Mouse (Mus musculus): ENCODE data around the gene Mkln1. TPM values are rescaled to one million over a fixed set of nuclear protein-coding genes. Genes with fewer than 3 reads are reported as not detected.

Mkln1 gene
- polyA plus RNA-seq, 1 experiment from 2014 or later, result 210 TPM

DNA sequence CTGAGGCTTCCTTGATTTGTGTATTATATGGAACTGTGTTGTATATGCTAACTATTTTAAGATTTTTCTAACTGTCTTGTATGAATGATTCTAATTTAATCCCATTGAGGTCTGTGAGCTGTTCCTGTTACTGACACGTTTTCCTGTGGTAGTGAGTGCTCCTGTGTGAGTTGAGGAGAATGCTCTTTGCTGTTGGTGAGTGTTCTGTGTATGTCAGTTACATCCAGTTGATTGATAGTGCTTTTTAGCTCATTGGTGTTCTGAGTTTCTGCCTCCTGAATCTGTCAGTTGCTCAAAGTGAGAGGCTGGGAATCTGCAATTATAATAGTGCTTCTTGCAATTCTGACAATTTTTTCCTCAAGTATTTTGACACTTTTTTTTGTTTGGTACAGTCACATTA, 15.8 kb downstream of the Mkln1 start:
- Histone ChIP-seq H3K27ac (no peak overlapping the region), H3K4me1 (peaks cover 14% of the 10 kb centered on the region), H3K9me3 (no peaks in the 10 kb centered on the region), H3K27me3 (ENCODE audit: insufficient read depth, poor library complexity, severe bottlenecking) (no peaks in the 10 kb centered on the region), H3K4me3 (no peak overlapping the region), H3K36me3 (no peaks in the 10 kb centered on the region)
- 33% methylated on average over 1 of the region's 1 CpGs for WGBS
- no peak for DNase-seq (ENCODE audit: low spot score)

GRCm38 (mm10) chr6:31425428-31425827, 26.9 kb downstream of the Mkln1 start:
- whole genome bisulfite sequencing, result 32% methylated on average over 3 of the region's 3 CpGs
- H3K9me3 ChIP-seq, result no peaks in the 10 kb centered on the region
- no peak overlapping the region for H3K4me3 ChIP-seq
- no peak overlapping the region for H3K27ac ChIP-seq
- peaks cover 26% of the 10 kb centered on the region for H3K36me3 ChIP-seq
- no peaks in the 10 kb centered on the region for H3K27me3 ChIP-seq (ENCODE audit: insufficient read depth, poor library complexity, severe bottlenecking)
- no peak for DNase-seq (ENCODE audit: low spot score)
- peaks cover 8% of the 10 kb centered on the region for H3K4me1 ChIP-seq

DNA sequence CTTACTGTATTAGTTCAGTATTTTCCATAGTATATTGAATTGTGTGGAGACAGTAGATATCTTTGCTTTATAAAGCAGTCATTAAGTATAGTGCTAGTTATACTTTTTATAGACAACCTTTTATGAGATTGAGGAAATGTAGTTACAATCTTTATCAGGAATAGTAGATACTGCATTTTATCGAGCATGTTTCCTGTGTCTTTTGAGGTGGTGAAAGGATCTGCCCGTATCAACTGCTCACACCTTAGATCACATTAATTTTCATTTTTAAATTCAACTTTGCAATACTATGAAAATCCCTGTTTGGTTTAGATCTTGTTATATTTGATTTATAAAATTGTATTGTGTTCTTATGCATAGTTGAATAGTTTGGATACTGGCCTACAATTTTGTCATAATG, 38.7 kb downstream of the Mkln1 start:
- Histone ChIP-seq H3K36me3 (peaks cover 41% of the 10 kb centered on the region), H3K4me3 (no peak overlapping the region), H3K27ac (no peak overlapping the region), H3K4me1 (no peaks in the 10 kb centered on the region), H3K9me3 (no peaks in the 10 kb centered on the region), H3K27me3 (ENCODE audit: insufficient read depth, poor library complexity, severe bottlenecking) (no peaks in the 10 kb centered on the region)
- WGBS, result 79% methylated on average over 2 of the region's 2 CpGs
- no peak for DNase-seq (ENCODE audit: low spot score)

GRCm38 (mm10) chr6:31445258-31445657, 46.7 kb downstream of the Mkln1 start:
- Histone ChIP-seq H3K27me3 (ENCODE audit: insufficient read depth, poor library complexity, severe bottlenecking) (no peaks in the 10 kb centered on the region), H3K27ac (no peak overlapping the region), H3K36me3 (peaks cover 19% of the 10 kb centered on the region), H3K4me3 (no peak overlapping the region), H3K9me3 (no peaks in the 10 kb centered on the region), H3K4me1 (no peaks in the 10 kb centered on the region)
- WGBS, result 86% methylated on average over 1 of the region's 1 CpGs
- no peak for DNase-seq (ENCODE audit: low spot score)

DNA sequence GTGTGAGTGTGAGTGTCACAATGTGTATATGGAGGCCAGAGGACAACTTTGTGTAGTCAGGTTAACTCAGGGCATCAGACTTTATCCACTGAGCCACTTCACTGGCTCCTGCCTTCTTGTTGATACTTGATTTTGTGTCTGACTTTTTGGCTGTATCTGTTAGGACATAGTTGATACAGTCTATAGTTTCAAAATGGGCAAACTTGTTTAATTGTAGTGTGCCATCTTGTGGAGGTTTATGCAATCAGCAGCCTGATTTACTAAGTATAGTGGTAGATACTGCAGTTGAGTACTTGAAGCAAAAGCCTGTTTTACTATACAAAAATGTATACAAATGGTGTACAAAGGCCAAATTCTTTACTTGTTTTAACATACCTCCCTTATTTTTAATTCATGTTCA, 55.2 kb downstream of the Mkln1 start:
- H3K27ac ChIP-seq, result no peak overlapping the region
- H3K4me1 ChIP-seq, result peaks cover 2% of the 10 kb centered on the region; the same call in 1 of the 2 replicates
- no peaks in the 10 kb centered on the region for H3K27me3 ChIP-seq (ENCODE audit: insufficient read depth, poor library complexity, severe bottlenecking)
- no peaks in the 10 kb centered on the region for H3K9me3 ChIP-seq
- no peak for DNase-seq (ENCODE audit: low spot score)
- peaks cover 34% of the 10 kb centered on the region for H3K36me3 ChIP-seq
- H3K4me3 ChIP-seq, result no peak overlapping the region

DNA sequence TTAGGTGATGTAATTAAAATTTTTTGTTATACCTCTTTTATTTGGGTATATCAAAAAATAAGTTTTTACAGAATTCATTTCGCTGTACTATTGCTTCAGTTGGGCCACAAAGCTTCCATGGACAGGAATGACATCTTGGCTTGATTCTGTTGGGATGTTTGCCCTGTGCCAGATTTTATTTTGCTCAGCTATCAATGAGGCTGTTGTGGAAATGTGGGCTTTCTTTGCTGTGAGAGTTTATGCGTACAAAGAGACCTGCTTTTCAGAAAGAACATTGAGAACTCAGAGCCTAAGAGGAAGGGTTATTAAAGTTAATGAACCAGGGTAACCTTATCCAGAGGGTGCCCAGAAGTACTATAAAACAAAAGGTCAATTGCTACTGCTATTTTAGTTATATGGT, 56.8 kb downstream of the Mkln1 start:
- WGBS, result 84% methylated on average over 2 of the region's 2 CpGs
- Histone ChIP-seq H3K4me1 (peaks cover 2% of the 10 kb centered on the region; the same call in 1 of the 2 replicates), H3K36me3 (peaks cover 45% of the 10 kb centered on the region), H3K27me3 (ENCODE audit: insufficient read depth, poor library complexity, severe bottlenecking) (no peaks in the 10 kb centered on the region), H3K4me3 (no peak overlapping the region), H3K9me3 (no peaks in the 10 kb centered on the region), H3K27ac (no peak overlapping the region)
- no peak for DNase-seq (ENCODE audit: low spot score)

DNA sequence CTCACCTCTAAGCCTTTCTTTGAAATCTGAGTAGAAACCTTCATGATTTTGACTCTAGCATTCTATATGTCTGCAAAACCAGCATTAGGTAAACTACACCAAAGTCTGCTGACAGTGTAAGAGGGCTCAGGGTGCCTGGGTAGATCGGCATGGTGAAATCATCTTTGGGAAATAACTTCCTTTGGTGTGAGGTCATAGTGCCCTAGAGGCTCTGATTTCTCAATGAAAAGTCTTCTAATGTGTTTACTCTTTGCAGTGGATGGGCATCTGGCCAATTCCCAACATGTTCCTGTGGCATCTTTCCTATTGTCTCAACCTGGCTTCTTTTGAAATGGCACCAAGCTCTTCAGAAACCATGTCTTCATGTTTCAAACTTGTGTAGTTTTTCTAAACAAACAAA, 58.5 kb downstream of the Mkln1 start:
- 80% methylated on average over 1 of the region's 1 CpGs for WGBS
- no peaks in the 10 kb centered on the region for H3K9me3 ChIP-seq
- peaks cover 2% of the 10 kb centered on the region; the same call in 1 of the 2 replicates for H3K4me1 ChIP-seq
- DNase-seq (ENCODE audit: low spot score), result no peak
- H3K27me3 ChIP-seq (ENCODE audit: insufficient read depth, poor library complexity, severe bottlenecking), result no peaks in the 10 kb centered on the region
- no peak overlapping the region for H3K4me3 ChIP-seq
- H3K36me3 ChIP-seq, result peaks cover 45% of the 10 kb centered on the region
- no peak overlapping the region for H3K27ac ChIP-seq

DNA sequence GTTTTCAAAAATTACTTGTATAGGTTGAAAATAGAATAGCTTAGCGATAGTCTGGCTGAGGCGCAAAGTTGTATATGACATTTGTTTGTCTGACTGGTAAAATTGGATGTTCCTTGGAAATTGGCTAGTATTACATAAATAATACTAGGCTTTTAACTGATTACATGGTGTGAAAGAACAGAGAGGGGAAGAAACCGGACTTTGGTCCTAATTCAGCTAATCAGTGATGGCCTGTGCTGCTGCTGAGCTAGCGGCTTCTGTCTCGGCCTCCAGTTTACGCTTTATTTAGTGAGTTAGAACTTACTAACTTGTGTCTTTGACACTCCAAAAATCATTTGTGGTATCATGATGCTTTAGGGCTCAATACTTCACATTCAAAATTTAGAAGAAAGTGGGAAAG, 70.9 kb downstream of the Mkln1 start:
- WGBS, result 94% methylated on average over 6 of the region's 6 CpGs
- no peak overlapping the region for H3K4me3 ChIP-seq
- H3K27me3 ChIP-seq (ENCODE audit: insufficient read depth, poor library complexity, severe bottlenecking), result no peaks in the 10 kb centered on the region
- no peaks in the 10 kb centered on the region for H3K4me1 ChIP-seq
- DNase-seq (ENCODE audit: low spot score), result no peak
- H3K9me3 ChIP-seq, result no peaks in the 10 kb centered on the region
- peaks cover 25% of the 10 kb centered on the region for H3K36me3 ChIP-seq
- H3K27ac ChIP-seq, result no peak overlapping the region

DNA sequence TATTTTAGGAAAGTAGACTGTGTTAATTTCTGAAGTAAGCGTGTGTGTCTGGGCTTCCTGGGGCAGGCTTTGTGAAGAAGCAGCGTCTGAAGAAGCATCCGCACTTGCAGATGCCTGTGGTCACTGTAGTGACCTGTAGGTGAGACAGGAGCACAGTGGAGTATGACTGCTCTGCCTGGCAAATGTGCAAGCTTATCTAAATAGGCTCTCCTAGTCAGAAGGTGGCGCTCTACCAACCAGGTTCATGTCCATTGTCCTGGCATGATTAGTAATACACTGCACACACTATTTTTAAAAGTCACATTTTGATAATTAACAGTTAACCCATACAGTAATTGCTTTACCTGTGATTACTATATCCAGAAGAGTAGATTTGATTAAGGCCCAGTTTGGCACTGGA, 79.7 kb downstream of the Mkln1 start:
- no peaks in the 10 kb centered on the region for H3K27me3 ChIP-seq (ENCODE audit: insufficient read depth, poor library complexity, severe bottlenecking)
- no peaks in the 10 kb centered on the region for H3K4me1 ChIP-seq
- H3K4me3 ChIP-seq, result no peak overlapping the region
- no peaks in the 10 kb centered on the region for H3K9me3 ChIP-seq
- peaks cover 37% of the 10 kb centered on the region for H3K36me3 ChIP-seq
- no peak for DNase-seq (ENCODE audit: low spot score)
- H3K27ac ChIP-seq, result no peak overlapping the region
- 66% methylated on average over 4 of the region's 4 CpGs for WGBS

GRCm38 (mm10) chr6:31480008-31480407, 81.5 kb downstream of the Mkln1 start:
- Histone ChIP-seq H3K36me3 (peaks cover 24% of the 10 kb centered on the region), H3K9me3 (no peaks in the 10 kb centered on the region), H3K27ac (no peak overlapping the region), H3K27me3 (ENCODE audit: insufficient read depth, poor library complexity, severe bottlenecking) (no peaks in the 10 kb centered on the region), H3K4me3 (no peak overlapping the region), H3K4me1 (no peaks in the 10 kb centered on the region)
- WGBS, result 87% methylated on average over 4 of the region's 4 CpGs
- no peak for DNase-seq (ENCODE audit: low spot score)

DNA sequence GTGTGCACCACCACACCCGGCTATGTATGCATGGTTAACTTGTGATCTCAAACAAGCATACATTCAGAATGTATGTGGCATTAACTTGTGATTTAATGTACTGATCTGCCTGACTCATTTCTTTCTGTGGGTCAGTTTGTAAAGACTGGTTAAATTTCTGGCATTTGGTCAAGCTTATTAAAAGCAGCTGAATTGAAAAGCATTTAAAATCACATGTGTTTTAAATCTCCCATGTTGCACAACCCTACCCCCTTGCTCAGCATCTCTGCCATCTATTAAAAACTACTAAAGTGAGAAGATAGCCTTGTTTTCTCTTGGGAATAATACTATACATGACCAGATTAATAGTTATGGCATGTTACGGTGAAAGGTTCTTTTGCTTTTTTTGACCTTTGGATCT, 88.1 kb downstream of the Mkln1 start:
- Histone ChIP-seq H3K9me3 (no peaks in the 10 kb centered on the region), H3K36me3 (peaks cover 32% of the 10 kb centered on the region), H3K4me3 (no peak overlapping the region), H3K27ac (no peak overlapping the region), H3K4me1 (no peaks in the 10 kb centered on the region), H3K27me3 (ENCODE audit: insufficient read depth, poor library complexity, severe bottlenecking) (no peaks in the 10 kb centered on the region)
- 97% methylated on average over 2 of the region's 2 CpGs for WGBS
- DNase-seq (ENCODE audit: low spot score), result no peak

DNA sequence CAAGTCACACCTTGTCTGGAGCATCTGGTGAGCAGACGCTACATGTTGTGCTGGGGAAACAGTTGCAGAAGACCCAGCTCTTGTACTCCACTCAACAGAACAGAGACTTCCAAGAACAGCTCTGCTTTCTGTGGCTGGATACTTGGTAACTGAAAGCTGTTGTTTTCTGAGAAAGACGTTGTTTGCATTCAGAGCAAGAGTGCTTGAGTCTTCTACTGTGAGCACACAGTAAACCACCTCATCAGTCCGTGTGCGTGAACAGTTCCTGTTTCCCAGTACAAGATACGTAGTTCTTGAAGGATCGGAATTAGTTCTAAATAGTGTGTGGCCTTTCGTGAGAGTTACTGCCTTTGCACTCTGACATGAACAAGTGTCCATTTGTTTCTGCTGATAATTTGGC, 91.4 kb downstream of the Mkln1 start:
- WGBS, result 90% methylated on average over 7 of the region's 7 CpGs
- H3K36me3 ChIP-seq, result peaks cover 44% of the 10 kb centered on the region
- no peaks in the 10 kb centered on the region for H3K4me1 ChIP-seq
- H3K27ac ChIP-seq, result no peak overlapping the region
- no peak for DNase-seq (ENCODE audit: low spot score)
- no peaks in the 10 kb centered on the region for H3K9me3 ChIP-seq
- no peaks in the 10 kb centered on the region for H3K27me3 ChIP-seq (ENCODE audit: insufficient read depth, poor library complexity, severe bottlenecking)
- no peak overlapping the region for H3K4me3 ChIP-seq

- no peak overlapping the region for H3K27ac ChIP-seq
- no peak overlapping the region for H3K4me3 ChIP-seq
- peaks cover 53% of the 10 kb centered on the region for H3K36me3 ChIP-seq
- no peaks in the 10 kb centered on the region for H3K9me3 ChIP-seq
- 78% methylated on average over 2 of the region's 2 CpGs for WGBS
- no peaks in the 10 kb centered on the region for H3K27me3 ChIP-seq (ENCODE audit: insufficient read depth, poor library complexity, severe bottlenecking)
- no peaks in the 10 kb centered on the region for H3K4me1 ChIP-seq
- DNase-seq (ENCODE audit: low spot score), result no peak
Observed at GRCm38 (mm10) chr6:31495122-31495731, 96.7 kb downstream of the Mkln1 start.

GRCm38 (mm10) chr6:31496227-31496626, 97.7 kb downstream of the Mkln1 start:
- Histone ChIP-seq H3K27ac (no peak overlapping the region), H3K9me3 (no peaks in the 10 kb centered on the region), H3K4me3 (no peak overlapping the region), H3K4me1 (no peaks in the 10 kb centered on the region), H3K27me3 (ENCODE audit: insufficient read depth, poor library complexity, severe bottlenecking) (no peaks in the 10 kb centered on the region), H3K36me3 (peaks cover 49% of the 10 kb centered on the region)
- no peak for DNase-seq (ENCODE audit: low spot score)
- WGBS, result 88% methylated on average over 2 of the region's 2 CpGs
